Mouse (Mus musculus): ENCODE data around the gene Kcnma1.

- TF ChIP-seq CTCF (IDR thresholded peaks at IDR 0.05; ENCODE audit: extremely low read depth, insufficient read length, insufficient replicate concordance, low read depth, low read length) = no peak
- TF ChIP-seq POLR2A (IDR thresholded peaks at IDR 0.05; ENCODE audit: low read depth, low read length) = no peak
Observed at GRCm38 (mm10) chr14:23684463-23685066, 329.7 kb downstream of the Kcnma1 start.
